Mouse (Mus musculus) erythroblast, adult 5-6 weeks (primary cell): ENCODE measurements around the gene Zfp13. TPM values are rescaled to one million over a fixed set of nuclear protein-coding genes. Genes with fewer than 3 reads are reported as not detected.
"Not testable (repeated sequence)": the region's sequence is repeated elsewhere in the genome, so short reads cannot be mapped to it uniquely, and the experiment has no call there.

Source experiments
- ATAC-seq: replicated peaks from 2 replicates; pipeline ENCODE4 v1.8.0; 2016; ENCODE audit warnings: moderate number of reproducible peaks, mild to moderate bottlenecking, moderate TSS enrichment, inconsistent platforms; ENCODE audit not compliant: poor library complexity, low FRiP score, severe bottlenecking
- total RNA-seq, 2 experiments: library from RNA; stranded (forward) in 1 of 2; stranded (reverse) in 1 of 2; fragments of 150-400 nt in 1 of 2; fragments of 200-764, 138-1000 nt in 1 of 2; gene quantifications; 2 replicates each; pipeline versions ENCODE4 v1.2.3 to v1.2.4; 2015 to 2017; ENCODE audit warnings: low replicate concordance in 2 of 2

Gene Zfp13
- total RNA-seq, 2 experiments from 2014 or later = not detected

DNA sequence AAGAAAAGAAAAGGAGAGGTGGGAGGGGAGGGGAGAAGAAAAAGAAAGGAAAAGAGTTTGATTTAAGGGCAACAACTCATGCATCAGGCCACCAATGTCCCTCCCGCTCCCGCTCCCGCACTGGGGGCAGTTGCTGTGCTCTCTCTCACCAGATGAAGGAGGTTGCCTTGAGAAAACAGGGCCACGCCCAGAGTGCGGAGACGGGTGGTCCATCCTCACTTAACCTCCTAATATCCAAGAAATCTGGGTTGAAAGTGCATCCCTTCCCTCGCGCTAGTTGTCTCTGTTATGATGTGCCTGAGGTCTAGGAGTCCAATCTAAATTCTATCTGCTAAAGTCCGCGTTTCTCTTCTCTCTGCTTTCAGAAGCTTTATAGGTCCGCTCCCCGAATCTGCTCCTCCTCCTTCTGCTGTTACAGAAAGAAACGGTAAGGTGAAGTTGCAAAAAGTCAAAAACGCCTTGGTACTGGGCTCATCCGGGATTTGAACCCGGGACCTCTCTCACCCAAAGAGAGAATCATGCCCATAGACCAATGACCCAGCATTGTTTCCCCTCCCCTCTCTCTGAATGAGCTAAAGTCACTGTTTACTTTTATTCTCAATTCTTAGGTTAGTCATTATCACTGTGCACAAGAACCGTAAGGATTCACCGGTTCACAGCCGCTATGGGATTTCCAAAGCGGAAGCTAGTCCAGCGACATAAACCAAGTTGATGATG is 60.8 kb downstream of the Zfp13 start:
- ATAC-seq = no peak

DNA sequence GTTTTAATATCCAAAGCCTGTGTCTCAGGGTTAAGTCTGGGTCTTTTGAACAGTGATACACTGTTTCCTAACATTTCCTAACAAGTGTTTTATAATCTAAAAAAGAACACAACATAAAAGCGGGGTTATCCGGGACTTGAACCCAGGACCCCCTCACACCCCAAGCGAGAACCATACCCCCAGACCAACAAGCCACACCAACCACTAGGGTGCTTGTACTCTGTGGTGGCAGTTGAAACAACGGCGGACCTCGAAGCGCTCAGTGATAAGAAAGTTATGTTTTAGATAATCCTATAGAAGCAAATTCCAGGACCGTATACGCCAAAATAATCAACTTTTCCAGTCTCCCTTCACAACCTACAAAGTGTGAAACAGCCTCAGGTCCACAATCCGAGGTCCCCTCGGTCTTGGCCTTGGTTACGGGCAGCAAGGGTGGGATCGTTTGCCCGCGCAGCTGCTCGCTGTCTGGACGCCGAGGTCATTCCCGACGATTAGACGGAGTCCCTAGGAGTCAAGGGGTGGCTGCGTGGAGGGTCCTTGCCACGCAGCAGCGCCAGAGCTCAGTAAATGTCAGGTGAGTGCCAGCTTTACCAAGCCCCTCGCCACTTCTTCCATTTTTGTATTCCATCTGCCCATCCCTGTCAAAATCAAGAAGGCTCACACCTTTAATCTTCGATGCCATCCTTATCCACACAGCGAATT is 61.6 kb downstream of the Zfp13 start:
- ATAC-seq = no peak

DNA sequence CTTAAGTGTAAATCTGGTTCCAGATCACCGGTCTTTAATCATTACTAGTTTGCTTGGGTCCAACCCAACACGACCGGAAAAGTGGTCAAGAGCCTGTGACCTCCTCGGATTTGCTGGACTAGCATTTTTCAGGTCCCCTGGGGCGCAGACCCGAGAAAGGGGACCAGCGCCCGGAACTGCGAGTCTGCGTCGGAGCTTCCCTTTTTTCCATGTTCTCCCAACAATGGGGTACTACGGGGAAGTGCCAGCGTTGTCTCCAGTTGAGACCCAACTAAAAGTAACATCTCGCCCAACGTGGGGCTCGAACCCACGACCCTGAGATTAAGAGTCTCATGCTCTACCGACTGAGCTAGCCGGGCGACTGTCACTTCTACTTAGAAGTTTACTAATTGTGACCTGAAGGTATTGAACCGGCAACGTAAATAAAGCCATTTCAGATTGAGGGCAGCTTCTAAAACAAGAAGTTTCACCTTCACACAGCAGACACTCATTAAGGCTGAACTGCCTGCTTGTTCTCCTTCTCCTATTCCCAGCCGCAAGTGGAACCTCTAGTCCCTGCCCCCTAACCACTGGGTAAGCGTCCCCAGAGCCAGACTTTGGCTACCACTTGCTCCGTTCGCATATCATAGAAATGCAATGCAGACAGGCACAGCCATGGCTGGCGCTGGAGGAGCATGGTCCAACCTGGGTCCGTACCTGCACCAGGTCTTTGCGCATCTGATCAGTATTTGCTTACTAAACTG is 64.1 kb downstream of the Zfp13 start:
- ATAC-seq = not testable (repeated sequence)

DNA sequence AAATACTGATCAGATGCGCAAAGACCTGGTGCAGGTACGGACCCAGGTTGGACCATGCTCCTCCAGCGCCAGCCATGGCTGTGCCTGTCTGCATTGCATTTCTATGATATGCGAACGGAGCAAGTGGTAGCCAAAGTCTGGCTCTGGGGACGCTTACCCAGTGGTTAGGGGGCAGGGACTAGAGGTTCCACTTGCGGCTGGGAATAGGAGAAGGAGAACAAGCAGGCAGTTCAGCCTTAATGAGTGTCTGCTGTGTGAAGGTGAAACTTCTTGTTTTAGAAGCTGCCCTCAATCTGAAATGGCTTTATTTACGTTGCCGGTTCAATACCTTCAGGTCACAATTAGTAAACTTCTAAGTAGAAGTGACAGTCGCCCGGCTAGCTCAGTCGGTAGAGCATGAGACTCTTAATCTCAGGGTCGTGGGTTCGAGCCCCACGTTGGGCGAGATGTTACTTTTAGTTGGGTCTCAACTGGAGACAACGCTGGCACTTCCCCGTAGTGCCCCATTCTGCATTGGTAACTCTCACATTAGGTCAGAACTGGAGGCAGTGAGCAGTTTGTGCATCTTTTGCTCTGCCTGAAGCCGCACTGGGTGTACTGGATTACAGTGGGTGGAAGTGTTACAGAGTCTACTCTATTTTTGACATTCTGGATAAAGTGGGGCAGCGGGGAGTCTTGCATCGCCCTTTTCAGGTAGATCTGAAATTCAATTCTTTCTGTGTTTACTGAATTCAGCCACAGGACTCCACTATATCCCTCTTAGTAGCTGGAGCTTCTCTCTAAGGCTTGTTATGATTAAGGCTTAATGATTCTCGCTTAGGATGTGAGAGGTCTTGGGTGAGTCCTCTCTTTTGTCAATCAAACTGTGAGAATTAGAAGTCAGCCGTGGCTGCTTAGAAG is 65.4 kb downstream of the Zfp13 start:
- not testable (repeated sequence) for ATAC-seq

DNA sequence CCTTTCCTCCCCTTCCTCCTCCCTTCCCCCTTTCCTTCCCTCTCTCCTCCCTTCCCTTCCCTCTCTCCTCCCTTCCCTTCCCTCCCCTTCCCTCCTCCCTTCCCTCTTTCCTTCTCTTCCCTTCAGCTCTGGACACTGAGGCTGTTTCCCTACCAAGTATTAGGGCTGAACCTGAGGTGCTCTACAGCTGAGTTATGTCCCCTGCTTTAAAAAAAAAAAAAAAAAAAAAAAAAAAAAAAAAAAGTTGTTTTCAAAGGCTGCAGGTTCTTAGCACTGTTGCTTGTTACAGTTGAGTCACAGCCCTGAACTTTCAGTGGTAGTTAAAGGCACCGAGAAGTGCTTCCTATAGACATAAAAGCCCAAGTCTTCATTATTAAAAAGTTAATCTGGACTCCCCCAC is 67.9 kb downstream of the Zfp13 start:
- not testable (repeated sequence) for ATAC-seq

Other genes starting within 250 kb of the Zfp13 start
- not detected in 2 replicates for gene Vmn2r116, start 214.9 kb downstream of the Zfp13 start, total RNA-seq (2015; ENCODE audit: low replicate concordance)
- gene Vmn2r116, start 214.9 kb downstream of the Zfp13 start, total RNA-seq (2017; ENCODE audit: low replicate concordance) = not detected in 2 replicates
- not detected in 2 replicates for gene Vmn2r117, start 119.8 kb downstream of the Zfp13 start, total RNA-seq (2015; ENCODE audit: low replicate concordance)
- gene Vmn2r117, start 119.8 kb downstream of the Zfp13 start, total RNA-seq (2017; ENCODE audit: low replicate concordance) = not detected in 2 replicates
- 1.7 and 2.5 TPM in 2 replicates for gene Zfp213, start 35.2 kb downstream of the Zfp13 start, total RNA-seq (2015; ENCODE audit: low replicate concordance)
- gene Zfp213, start 35.2 kb downstream of the Zfp13 start, total RNA-seq (2017; ENCODE audit: low replicate concordance) = 0.34 and 2.5 TPM in 2 replicates
- not detected in 2 replicates for gene Zscan10, start 1.4 kb upstream of the Zfp13 start, total RNA-seq (2015; ENCODE audit: low replicate concordance)
- gene Zscan10, start 1.4 kb upstream of the Zfp13 start, total RNA-seq (2017; ENCODE audit: low replicate concordance) = not detected in 2 replicates
- 11.1 and 11.9 TPM in 2 replicates for gene Mmp25, start 45.8 kb upstream of the Zfp13 start, total RNA-seq (2015; ENCODE audit: low replicate concordance)
- 3.1 and 4.0 TPM in 2 replicates for gene Mmp25, start 45.8 kb upstream of the Zfp13 start, total RNA-seq (2017; ENCODE audit: low replicate concordance)
- gene Bicdl2, start 61.0 kb upstream of the Zfp13 start, total RNA-seq (2015; ENCODE audit: low replicate concordance) = not detected in 2 replicates
- gene Bicdl2, start 61.0 kb upstream of the Zfp13 start, total RNA-seq (2017; ENCODE audit: low replicate concordance) = not detected in 2 replicates
- gene Hcfc1r1, start 74.1 kb upstream of the Zfp13 start, total RNA-seq (2015; ENCODE audit: low replicate concordance) = 8.6 and 28.0 TPM in 2 replicates
- gene Hcfc1r1, start 74.1 kb upstream of the Zfp13 start, total RNA-seq (2017; ENCODE audit: low replicate concordance) = 4.3 and 12.1 TPM in 2 replicates
- gene Thoc6, start 74.4 kb upstream of the Zfp13 start, total RNA-seq (2015; ENCODE audit: low replicate concordance) = 7.3 and 21.5 TPM in 2 replicates
- 5.4 and 5.7 TPM in 2 replicates for gene Thoc6, start 74.4 kb upstream of the Zfp13 start, total RNA-seq (2017; ENCODE audit: low replicate concordance)
- not detected in 2 replicates for gene Tnfrsf12a, start 78.0 kb upstream of the Zfp13 start, total RNA-seq (2015; ENCODE audit: low replicate concordance)
- gene Tnfrsf12a, start 78.0 kb upstream of the Zfp13 start, total RNA-seq (2017; ENCODE audit: low replicate concordance) = 2.0 TPM in 1 of 2 replicates, not detected in the other
- gene Cldn6, start 79.8 kb upstream of the Zfp13 start, total RNA-seq (2015; ENCODE audit: low replicate concordance) = not detected in 2 replicates
- gene Cldn6, start 79.8 kb upstream of the Zfp13 start, total RNA-seq (2017; ENCODE audit: low replicate concordance) = not detected in 2 replicates
- gene Cldn9, start 84.5 kb upstream of the Zfp13 start, total RNA-seq (2015; ENCODE audit: low replicate concordance) = not detected in 2 replicates
- gene Cldn9, start 84.5 kb upstream of the Zfp13 start, total RNA-seq (2017; ENCODE audit: low replicate concordance) = not detected in 2 replicates
- gene 1520401A03Rik, start 123.3 kb upstream of the Zfp13 start, total RNA-seq (2015; ENCODE audit: low replicate concordance) = not detected in 2 replicates
- not detected in 2 replicates for gene 1520401A03Rik, start 123.3 kb upstream of the Zfp13 start, total RNA-seq (2017; ENCODE audit: low replicate concordance)
- 10.0 and 14.2 TPM in 2 replicates for gene Pkmyt1, start 126.8 kb upstream of the Zfp13 start, total RNA-seq (2015; ENCODE audit: low replicate concordance)
- gene Pkmyt1, start 126.8 kb upstream of the Zfp13 start, total RNA-seq (2017; ENCODE audit: low replicate concordance) = 7.3 and 9.2 TPM in 2 replicates
- 1.2 TPM in 1 of 2 replicates, not detected in the other for gene Paqr4, start 141.4 kb upstream of the Zfp13 start, total RNA-seq (2015; ENCODE audit: low replicate concordance)
- gene Paqr4, start 141.4 kb upstream of the Zfp13 start, total RNA-seq (2017; ENCODE audit: low replicate concordance) = 1.4 and 4.3 TPM in 2 replicates
- gene Kremen2, start 146.3 kb upstream of the Zfp13 start, total RNA-seq (2015; ENCODE audit: low replicate concordance) = not detected in 2 replicates
- gene Kremen2, start 146.3 kb upstream of the Zfp13 start, total RNA-seq (2017; ENCODE audit: low replicate concordance) = not detected in 2 replicates
- 2.1 and 2.3 TPM in 2 replicates for gene Flywch1, start 172.1 kb upstream of the Zfp13 start, total RNA-seq (2015; ENCODE audit: low replicate concordance)
- gene Flywch1, start 172.1 kb upstream of the Zfp13 start, total RNA-seq (2017; ENCODE audit: low replicate concordance) = 3.8 and 4.7 TPM in 2 replicates
- gene Flywch2, start 186.6 kb upstream of the Zfp13 start, total RNA-seq (2015; ENCODE audit: low replicate concordance) = not detected in 2 replicates
- gene Flywch2, start 186.6 kb upstream of the Zfp13 start, total RNA-seq (2017; ENCODE audit: low replicate concordance) = not detected in 2 replicates
- 188 and 291 TPM in 2 replicates for gene Srrm2, start 191.0 kb upstream of the Zfp13 start, total RNA-seq (2015; ENCODE audit: low replicate concordance)
- 169 and 183 TPM in 2 replicates for gene Srrm2, start 191.0 kb upstream of the Zfp13 start, total RNA-seq (2017; ENCODE audit: low replicate concordance)
- 94.3 and 118 TPM in 2 replicates for gene Elob, start 229.6 kb upstream of the Zfp13 start, total RNA-seq (2015; ENCODE audit: low replicate concordance)
- 33.2 and 50.0 TPM in 2 replicates for gene Elob, start 229.6 kb upstream of the Zfp13 start, total RNA-seq (2017; ENCODE audit: low replicate concordance)
- not detected in 2 replicates for gene Prss33, start 236.6 kb upstream of the Zfp13 start, total RNA-seq (2015; ENCODE audit: low replicate concordance)
- gene Prss33, start 236.6 kb upstream of the Zfp13 start, total RNA-seq (2017; ENCODE audit: low replicate concordance) = not detected in 2 replicates
- gene Prss32, start 244.4 kb upstream of the Zfp13 start, total RNA-seq (2015; ENCODE audit: low replicate concordance) = not detected in 2 replicates
- gene Prss32, start 244.4 kb upstream of the Zfp13 start, total RNA-seq (2017; ENCODE audit: low replicate concordance) = not detected in 2 replicates
- gene Prss41, start 244.7 kb upstream of the Zfp13 start, total RNA-seq (2015; ENCODE audit: low replicate concordance) = not detected in 2 replicates
- not detected in 2 replicates for gene Prss41, start 244.7 kb upstream of the Zfp13 start, total RNA-seq (2017; ENCODE audit: low replicate concordance)